Mouse (Mus musculus): Measurements from ENCODE around the gene Slc4a4. TPM values are rescaled to one million over a fixed set of nuclear protein-coding genes. Genes with fewer than 3 reads are reported as not detected.

Gene Slc4a4
- polyA plus RNA-seq, 1 experiment from 2014 or later, result 2.4 TPM

GRCm38 (mm10) chr5:89146276-89146675 lies 259.7 kb downstream of the Slc4a4 start:
- 79% methylated on average over 2 of the region's 2 CpGs for WGBS
- Histone ChIP-seq H3K27me3 (no peaks in the 10 kb centered on the region), H3K9ac (no peak overlapping the region), H3K4me1 (peaks cover 24% of the 10 kb centered on the region), H3K9me3 (no peaks in the 10 kb centered on the region), H3K4me3 (no peak overlapping the region), H3K27ac (no peak overlapping the region), H3K4me2 (replicated peaks) (no peak overlapping the region), H3K36me3 (no peaks in the 10 kb centered on the region)
- ATAC-seq (ENCODE audit: low FRiP score, low read depth), result no peak

- H3K9me3 ChIP-seq, result no peaks in the 10 kb centered on the region
- H3K4me1 ChIP-seq, result peaks cover 24% of the 10 kb centered on the region
- peak overlapping the region; percentile 41 for H3K4me2 ChIP-seq (replicated peaks)
- no peak overlapping the region for H3K4me3 ChIP-seq
- no peak for ATAC-seq (ENCODE audit: low FRiP score, low read depth)
- H3K27ac ChIP-seq, result no peak overlapping the region
- no peak overlapping the region for H3K9ac ChIP-seq
- H3K36me3 ChIP-seq, result no peaks in the 10 kb centered on the region
- H3K27me3 ChIP-seq, result no peaks in the 10 kb centered on the region
- WGBS, result 16% methylated on average over 13 of the region's 13 CpGs
These were observed 260.7 kb downstream of the Slc4a4 start for GRCm38 (mm10) chr5:89147282-89147790.

GRCm38 (mm10) chr5:89149436-89150040 lies 262.9 kb downstream of the Slc4a4 start:
- peaks cover 14% of the 10 kb centered on the region for H3K4me1 ChIP-seq
- no peaks in the 10 kb centered on the region for H3K36me3 ChIP-seq
- no peak overlapping the region for H3K27ac ChIP-seq
- H3K9me3 ChIP-seq, result no peaks in the 10 kb centered on the region
- no peak overlapping the region for H3K4me3 ChIP-seq
- no peak overlapping the region for H3K4me2 ChIP-seq (replicated peaks)
- no peak for ATAC-seq (ENCODE audit: low FRiP score, low read depth)
- H3K27me3 ChIP-seq, result no peaks in the 10 kb centered on the region
- no peak overlapping the region for H3K9ac ChIP-seq
- 7% methylated on average over 2 of the region's 2 CpGs for WGBS

GRCm38 (mm10) chr5:89151076-89151475 lies 264.5 kb downstream of the Slc4a4 start:
- WGBS, result 67% methylated on average over 3 of the region's 3 CpGs
- ATAC-seq (ENCODE audit: low FRiP score, low read depth), result no peak

GRCm38 (mm10) chr5:89171025-89171718 lies 284.6 kb downstream of the Slc4a4 start:
- H3K4me3 ChIP-seq, result no peak overlapping the region
- no peaks in the 10 kb centered on the region for H3K36me3 ChIP-seq
- whole genome bisulfite sequencing, result 85% methylated on average over 2 of the region's 2 CpGs
- H3K9ac ChIP-seq, result no peak overlapping the region
- H3K4me1 ChIP-seq, result peaks cover 9% of the 10 kb centered on the region; the same call in 1 of the 2 replicates
- H3K27ac ChIP-seq, result no peak overlapping the region
- no peaks in the 10 kb centered on the region for H3K27me3 ChIP-seq
- no peak overlapping the region for H3K4me2 ChIP-seq (replicated peaks)
- H3K9me3 ChIP-seq, result no peaks in the 10 kb centered on the region
- ATAC-seq (ENCODE audit: low FRiP score, low read depth), result no peak

More at GRCm38 (mm10) chr5:89151076-89151475, 264.5 kb downstream of the Slc4a4 start:
- no peaks in the 10 kb centered on the region for H3K36me3 ChIP-seq
- H3K9me3 ChIP-seq, result no peaks in the 10 kb centered on the region
- H3K27me3 ChIP-seq, result no peaks in the 10 kb centered on the region
- H3K9ac ChIP-seq, result no peak overlapping the region
- no peak overlapping the region for H3K27ac ChIP-seq
- no peak overlapping the region for H3K4me3 ChIP-seq
- H3K4me1 ChIP-seq, result peaks cover 12% of the 10 kb centered on the region
- no peak overlapping the region for H3K4me2 ChIP-seq (replicated peaks)

GRCm38 (mm10) chr5:89190063-89190462 lies 303.4 kb downstream of the Slc4a4 start:
- ATAC-seq (ENCODE audit: low FRiP score, low read depth), result no peak
- H3K4me2 ChIP-seq (replicated peaks), result no peak overlapping the region
- H3K27ac ChIP-seq, result no peak overlapping the region
- H3K9me3 ChIP-seq, result no peaks in the 10 kb centered on the region
- no peak overlapping the region for H3K4me3 ChIP-seq
- no peaks in the 10 kb centered on the region for H3K27me3 ChIP-seq
- no peaks in the 10 kb centered on the region for H3K4me1 ChIP-seq
- H3K36me3 ChIP-seq, result no peaks in the 10 kb centered on the region
- H3K9ac ChIP-seq, result no peak overlapping the region
- 42% methylated on average over 3 of the region's 3 CpGs for WGBS

- Histone ChIP-seq H3K9ac (no peak overlapping the region), H3K4me3 (no peak overlapping the region), H3K36me3 (no peaks in the 10 kb centered on the region), H3K27ac (no peak overlapping the region), H3K4me1 (no peaks in the 10 kb centered on the region), H3K4me2 (replicated peaks) (no peak overlapping the region), H3K27me3 (no peaks in the 10 kb centered on the region), H3K9me3 (no peaks in the 10 kb centered on the region)
- no peak for ATAC-seq (ENCODE audit: low FRiP score, low read depth)
- WGBS, result 80% methylated on average over 3 of the region's 3 CpGs
These were observed 308.0 kb downstream of the Slc4a4 start for GRCm38 (mm10) chr5:89194654-89195053.

GRCm38 (mm10) chr5:89198501-89198900 lies 311.9 kb downstream of the Slc4a4 start:
- Histone ChIP-seq H3K9ac (no peak overlapping the region), H3K4me3 (no peak overlapping the region), H3K4me2 (replicated peaks) (no peak overlapping the region), H3K27ac (no peak overlapping the region), H3K4me1 (no peaks in the 10 kb centered on the region), H3K36me3 (no peaks in the 10 kb centered on the region), H3K27me3 (no peaks in the 10 kb centered on the region), H3K9me3 (no peaks in the 10 kb centered on the region)
- 49% methylated on average over 2 of the region's 2 CpGs for WGBS
- no peak for ATAC-seq (ENCODE audit: low FRiP score, low read depth)

- H3K4me3 ChIP-seq, result no peak overlapping the region
- H3K27me3 ChIP-seq, result no peaks in the 10 kb centered on the region
- H3K9ac ChIP-seq, result no peak overlapping the region
- no peaks in the 10 kb centered on the region for H3K9me3 ChIP-seq
- no peak overlapping the region for H3K4me2 ChIP-seq (replicated peaks)
- ATAC-seq (ENCODE audit: low FRiP score, low read depth), result no peak
- H3K27ac ChIP-seq, result no peak overlapping the region
- no peaks in the 10 kb centered on the region for H3K4me1 ChIP-seq
- WGBS, result 70% methylated on average over 7 of the region's 7 CpGs
- H3K36me3 ChIP-seq, result no peaks in the 10 kb centered on the region
These were observed 323.5 kb downstream of the Slc4a4 start for GRCm38 (mm10) chr5:89209973-89210703.

- Histone ChIP-seq H3K4me2 (replicated peaks) (no peak overlapping the region), H3K4me1 (no peaks in the 10 kb centered on the region), H3K9me3 (no peaks in the 10 kb centered on the region), H3K9ac (no peak overlapping the region), H3K27ac (no peak overlapping the region), H3K36me3 (no peaks in the 10 kb centered on the region), H3K27me3 (no peaks in the 10 kb centered on the region), H3K4me3 (no peak overlapping the region)
- ATAC-seq (ENCODE audit: low FRiP score, low read depth), result no peak
- 68% methylated on average over 1 of the region's 1 CpGs for WGBS
These were observed 324.4 kb downstream of the Slc4a4 start for GRCm38 (mm10) chr5:89211057-89211456.

GRCm38 (mm10) chr5:89218222-89218621 lies 331.6 kb downstream of the Slc4a4 start:
- WGBS, result 67% methylated on average over 8 of the region's 8 CpGs
- Histone ChIP-seq H3K9ac (no peak overlapping the region), H3K36me3 (no peaks in the 10 kb centered on the region), H3K27me3 (no peaks in the 10 kb centered on the region), H3K4me2 (replicated peaks) (no peak overlapping the region), H3K27ac (no peak overlapping the region), H3K4me1 (peaks cover 7% of the 10 kb centered on the region), H3K9me3 (no peaks in the 10 kb centered on the region), H3K4me3 (no peak overlapping the region)
- no peak for ATAC-seq (ENCODE audit: low FRiP score, low read depth)

GRCm38 (mm10) chr5:89218709-89219108 lies 332.1 kb downstream of the Slc4a4 start:
- H3K4me1 ChIP-seq, result peaks cover 11% of the 10 kb centered on the region
- ATAC-seq (ENCODE audit: low FRiP score, low read depth), result no peak
- H3K27ac ChIP-seq, result no peak overlapping the region
- no peaks in the 10 kb centered on the region for H3K9me3 ChIP-seq
- H3K4me3 ChIP-seq, result no peak overlapping the region
- H3K9ac ChIP-seq, result no peak overlapping the region
- H3K4me2 ChIP-seq (replicated peaks), result no peak overlapping the region
- WGBS, result 30% methylated on average over 6 of the region's 6 CpGs
- H3K27me3 ChIP-seq, result no peaks in the 10 kb centered on the region
- H3K36me3 ChIP-seq, result no peaks in the 10 kb centered on the region

Data from limb, embryonic 13.5 days (tissue).